Mouse (Mus musculus) midbrain, embryonic 14.5 days (tissue): Measurements from ENCODE around the gene Magi1. TPM values are rescaled to one million over a fixed set of nuclear protein-coding genes. Genes with fewer than 3 reads are reported as not detected.

ENCODE experiments used
- ATAC-seq: fragments of 200-750 bp; cut with Nextera tagmentation; 2 replicates; pipeline ENCODE4 v1.8.0; 2017; ENCODE audit warnings: moderate number of reproducible peaks, moderate library complexity; ENCODE audit not compliant: low FRiP score, low TSS enrichment
- DNase-seq: peaks from one replicate; pipeline ENCODE4 v3.0.0-alpha.2; 2015
- H3K27ac ChIP-seq: fragments of 300-500 bp; sonication (generic); replicated peaks from 2 replicates; pipeline ENCODE4 v1.5.1; 2014; ENCODE audit warnings: mild to moderate bottlenecking, low read depth, low read length, moderate library complexity
- H3K27me3 ChIP-seq: fragments of 300-500 bp; sonication (generic); 2 replicates; pipeline ENCODE4 v1.6.1; 2014; ENCODE audit warnings: low read length, control low read depth, mixed read lengths; ENCODE audit not compliant: control insufficient read depth, insufficient read depth
- H3K36me3 ChIP-seq: fragments of 300-500 bp; sonication (generic); 2 replicates; pipeline ENCODE4 v1.6.1; 2014; ENCODE audit warnings: low read length, control low read depth; ENCODE audit not compliant: control insufficient read depth, insufficient read depth
- H3K4me1 ChIP-seq: fragments of 300-500 bp; sonication (generic); 2 replicates; pipeline ENCODE4 v1.6.1; 2014; ENCODE audit warnings: mild to moderate bottlenecking, antibody characterized with exemption, low read length, control low read depth; ENCODE audit not compliant: control insufficient read depth, insufficient read depth
- H3K4me2 ChIP-seq: fragments of 300-500 bp; sonication (generic); 2 replicates; pipeline ENCODE4 v1.6.1; 2014; ENCODE audit warnings: mild to moderate bottlenecking, low read length, moderate library complexity
- H3K4me3 ChIP-seq: fragments of 300-500 bp; sonication (generic); replicated peaks from 2 replicates; pipeline ENCODE4 v1.5.1; 2014; ENCODE audit warnings: low read depth, low read length
- H3K9ac ChIP-seq: fragments of 300-500 bp; sonication (generic); replicated peaks from 2 replicates; pipeline ENCODE4 v1.6.1; 2014; ENCODE audit warnings: mild to moderate bottlenecking, low read length, moderate library complexity
- H3K9me3 ChIP-seq: fragments of 300-500 bp; sonication (generic); 2 replicates; pipeline ENCODE4 v1.6.1; 2016; ENCODE audit warnings: low read length, control low read depth, mixed read lengths; ENCODE audit not compliant: control insufficient read depth
- WGBS: fragments of 180-500 bp; shearing (Covaris S2); extraction: QIAGEN DNeasy Blood & Tissue Kit; methylation state at CpG from one replicate; pipeline ENCODE4 v1.1.7; 2014; 5-methylcytosine and 5-hydroxymethylcytosine counted together
- polyA plus RNA-seq: library from polyadenylated mRNA; unstranded; fragments of >200 nt; fragmentation: Nextera tagmentation; extraction: Ambion mirVana; gene quantifications from 2 replicates; pipeline ENCODE4 v1.2.1, GENCODE M21; 2014

Magi1 gene
- polyA plus RNA-seq, 1 experiment from 2014 or later, result 34.9 TPM

DNA sequence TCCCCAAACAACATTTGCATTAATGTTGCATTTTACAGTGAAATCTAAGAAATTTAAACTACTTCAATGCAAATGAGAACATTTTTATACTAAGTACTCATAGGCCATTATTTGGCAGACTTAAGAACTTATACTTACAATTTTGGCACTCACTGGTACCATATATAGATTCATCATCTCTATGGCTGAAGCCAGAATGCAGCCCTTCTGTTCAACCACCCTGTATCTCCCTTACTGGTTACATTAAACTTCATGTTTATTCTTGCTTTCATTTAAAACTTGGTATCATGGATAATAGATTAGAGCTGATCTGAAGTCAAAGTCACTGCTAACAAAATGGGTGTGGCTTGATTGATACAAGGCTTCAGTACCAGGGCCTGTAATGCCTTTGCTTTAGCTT is 171.9 kb downstream of the Magi1 start:
- Histone ChIP-seq H3K9me3 (no peaks in the 10 kb centered on the region), H3K4me2 (no peak overlapping the region), H3K27me3 (no peaks in the 10 kb centered on the region), H3K36me3 (no peaks in the 10 kb centered on the region), H3K9ac (no peak overlapping the region), H3K4me1 (no peaks in the 10 kb centered on the region), H3K27ac (no peak overlapping the region), H3K4me3 (no peak overlapping the region)
- no peak for ATAC-seq
- DNase-seq, result no peak

DNA sequence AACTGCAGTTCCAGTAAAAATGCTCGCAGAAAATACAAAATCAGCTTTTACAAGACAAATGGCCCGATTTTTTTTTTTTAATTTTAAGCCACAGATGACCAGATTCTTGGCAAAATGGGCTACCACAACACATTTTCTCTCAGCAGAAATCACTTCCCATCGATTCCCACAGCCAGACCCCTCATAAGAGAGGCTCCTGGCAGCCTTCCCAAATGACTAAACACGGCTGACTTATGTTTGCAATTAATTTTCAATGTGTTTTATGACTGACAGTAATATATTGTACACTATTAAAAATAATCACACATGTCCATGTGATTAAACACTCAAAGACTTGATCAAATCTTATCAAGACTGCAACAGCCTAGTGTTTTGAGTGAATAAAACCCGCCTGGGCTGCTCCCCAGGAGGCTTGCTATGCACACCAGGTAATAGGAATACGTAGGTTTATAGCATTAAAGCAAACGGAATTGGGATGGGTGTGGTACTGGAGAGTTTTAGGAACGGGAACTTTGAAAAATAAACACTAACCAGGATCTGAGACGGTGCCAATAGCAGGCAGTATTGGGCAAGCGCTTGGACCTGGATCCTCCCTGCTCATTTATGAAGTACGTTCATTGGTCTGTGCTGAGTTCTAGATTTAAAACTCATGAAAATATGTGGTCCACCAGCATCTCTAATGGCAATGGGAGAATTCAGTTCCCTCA is 176.2 kb downstream of the Magi1 start:
- no peaks in the 10 kb centered on the region for H3K4me1 ChIP-seq
- no peaks in the 10 kb centered on the region for H3K9me3 ChIP-seq
- 81% methylated on average over 11 of the region's 11 CpGs for WGBS
- ATAC-seq (no peak), DNase-seq (peak; percentile 19)
- H3K4me3 ChIP-seq, result no peak overlapping the region
- no peaks in the 10 kb centered on the region for H3K36me3 ChIP-seq
- H3K9ac ChIP-seq, result no peak overlapping the region
- no peak overlapping the region for H3K4me2 ChIP-seq
- H3K27me3 ChIP-seq, result no peaks in the 10 kb centered on the region
- H3K27ac ChIP-seq, result no peak overlapping the region

DNA sequence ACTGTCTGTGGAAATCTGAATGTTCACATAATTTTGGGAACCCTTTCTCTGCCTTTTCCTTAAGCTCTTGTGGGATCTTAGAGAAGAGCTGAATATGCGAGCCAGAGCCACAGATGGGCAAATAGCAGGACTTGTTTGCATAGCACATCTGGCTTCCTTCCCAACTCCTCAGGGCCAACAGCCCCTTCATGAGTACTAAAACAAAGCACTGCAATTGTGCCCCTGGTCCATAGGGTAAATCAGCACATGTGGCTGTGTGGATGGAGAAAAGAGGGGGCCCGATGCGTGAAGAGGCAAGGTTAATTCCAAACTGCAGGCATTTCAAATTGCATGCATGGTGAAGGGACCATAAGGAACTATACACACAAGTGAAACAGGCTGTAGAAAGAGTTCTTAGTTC is 180.1 kb downstream of the Magi1 start:
- H3K9ac ChIP-seq, result no peak overlapping the region
- H3K27me3 ChIP-seq, result no peaks in the 10 kb centered on the region
- ATAC-seq (no peak), DNase-seq (no peak)
- H3K4me2 ChIP-seq, result no peak overlapping the region
- H3K4me3 ChIP-seq, result no peak overlapping the region
- H3K27ac ChIP-seq, result no peak overlapping the region
- H3K9me3 ChIP-seq, result no peaks in the 10 kb centered on the region
- H3K36me3 ChIP-seq, result no peaks in the 10 kb centered on the region
- WGBS, result 77% methylated on average over 3 of the region's 3 CpGs
- no peaks in the 10 kb centered on the region for H3K4me1 ChIP-seq

DNA sequence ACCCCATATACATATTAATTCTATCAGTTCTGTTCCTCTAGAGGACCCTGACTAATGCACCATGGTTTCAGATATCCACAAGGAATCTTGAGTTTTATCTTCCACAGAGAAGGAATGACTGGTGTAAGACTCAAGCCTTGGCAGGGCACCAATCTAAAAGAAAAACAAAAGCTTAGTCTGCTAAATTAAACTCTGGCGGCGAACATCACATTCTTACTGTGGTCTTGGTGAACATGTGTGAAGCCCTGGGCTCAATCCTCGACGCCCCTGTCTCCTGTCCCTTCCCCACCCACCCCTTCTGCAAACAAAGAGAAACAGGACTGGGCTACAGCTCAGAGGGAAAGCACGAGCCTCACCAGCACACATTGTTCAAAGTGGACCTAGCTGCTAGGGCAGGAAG is 182.5 kb downstream of the Magi1 start:
- no peak for ATAC-seq
- Histone ChIP-seq H3K9me3 (no peaks in the 10 kb centered on the region), H3K4me1 (no peaks in the 10 kb centered on the region), H3K27me3 (no peaks in the 10 kb centered on the region), H3K27ac (no peak overlapping the region), H3K9ac (no peak overlapping the region), H3K4me3 (no peak overlapping the region), H3K36me3 (no peaks in the 10 kb centered on the region), H3K4me2 (no peak overlapping the region)
- no peak for DNase-seq
- 71% methylated on average over 5 of the region's 5 CpGs for WGBS

DNA sequence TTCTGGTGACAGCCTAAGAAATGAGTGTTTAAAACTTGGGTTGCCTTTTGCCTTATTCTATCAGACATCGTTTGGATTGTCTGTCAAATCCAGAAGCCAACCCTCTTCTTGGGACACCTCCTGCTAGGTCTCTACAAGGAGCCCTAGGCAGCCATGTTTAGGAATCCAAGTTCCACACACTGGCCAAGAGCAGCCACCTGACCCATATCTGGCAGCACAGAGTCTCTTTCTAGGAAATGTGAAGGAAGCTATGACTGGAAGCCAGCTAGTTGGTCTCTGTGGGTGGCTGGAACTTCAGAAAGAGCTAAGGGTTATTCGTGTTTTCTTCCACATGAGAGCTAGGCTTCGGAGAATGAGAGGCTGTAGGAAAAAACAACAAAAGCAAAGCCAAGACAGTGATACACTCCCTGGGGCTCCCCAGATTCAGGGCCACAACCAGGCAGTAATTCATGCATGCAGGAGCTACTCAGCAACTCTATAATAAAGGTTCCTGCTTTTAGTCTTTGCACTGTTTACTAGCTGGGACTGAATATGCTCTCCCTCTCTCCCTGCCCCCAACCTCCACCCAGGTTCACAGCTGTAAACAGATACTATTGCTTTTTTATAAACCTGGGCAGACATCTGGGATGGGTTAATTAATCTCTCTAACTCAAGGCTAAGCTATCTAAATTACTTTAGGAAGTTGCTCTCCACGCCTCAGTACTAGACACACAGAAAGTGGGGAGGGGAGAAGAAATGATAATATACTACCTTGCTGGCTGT is 188.6 kb downstream of the Magi1 start:
- Histone ChIP-seq H3K36me3 (no peaks in the 10 kb centered on the region), H3K27me3 (no peaks in the 10 kb centered on the region), H3K27ac (no peak overlapping the region), H3K9ac (no peak overlapping the region), H3K4me2 (no peak overlapping the region), H3K4me3 (no peak overlapping the region), H3K9me3 (no peaks in the 10 kb centered on the region), H3K4me1 (0 out of 2 replicates have a peak, but pooled peaks cover 4% of the 10 kb centered on the region)
- ATAC-seq, result no peak
- 57% methylated on average over 4 of the region's 4 CpGs for WGBS
- no peak for DNase-seq

DNA sequence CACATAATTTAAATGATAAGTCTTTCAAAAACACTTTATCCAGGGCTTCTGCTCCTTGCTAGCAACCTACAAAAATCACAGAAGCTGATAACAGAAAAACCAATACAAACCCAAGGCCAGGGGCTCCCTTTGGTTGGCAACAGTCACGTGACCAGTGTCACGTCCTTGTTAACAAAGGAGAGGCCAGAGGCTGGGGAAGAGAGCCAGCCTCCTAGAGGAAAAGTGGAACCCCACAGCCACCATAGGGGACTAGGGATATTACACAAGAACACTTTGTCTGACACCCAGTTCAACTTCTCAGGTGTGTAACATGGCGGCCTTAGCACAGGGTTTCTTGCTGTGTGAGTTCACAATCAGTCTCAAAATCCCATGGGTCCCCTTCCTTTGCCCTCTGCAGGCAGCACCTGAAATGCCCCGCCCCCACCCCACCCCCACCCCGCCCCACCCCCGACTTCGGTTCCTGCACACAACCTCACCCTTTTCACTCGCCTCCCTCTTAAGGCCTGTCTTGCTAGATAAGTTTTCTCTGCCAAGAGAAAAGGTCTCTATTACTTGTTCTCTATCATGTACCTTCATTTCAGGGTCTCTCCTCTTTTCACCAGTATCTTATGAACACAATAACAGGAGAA is 190.6 kb downstream of the Magi1 start:
- no peaks in the 10 kb centered on the region for H3K9me3 ChIP-seq
- no peak overlapping the region for H3K9ac ChIP-seq
- WGBS, result 44% methylated on average over 8 of the region's 8 CpGs
- no peak overlapping the region for H3K4me3 ChIP-seq
- no peaks in the 10 kb centered on the region for H3K36me3 ChIP-seq
- no peak overlapping the region for H3K4me2 ChIP-seq
- H3K27me3 ChIP-seq, result no peaks in the 10 kb centered on the region
- DNase-seq (no peak), ATAC-seq (no peak)
- 0 out of 2 replicates have a peak, but pooled peaks cover 4% of the 10 kb centered on the region for H3K4me1 ChIP-seq
- no peak overlapping the region for H3K27ac ChIP-seq

DNA sequence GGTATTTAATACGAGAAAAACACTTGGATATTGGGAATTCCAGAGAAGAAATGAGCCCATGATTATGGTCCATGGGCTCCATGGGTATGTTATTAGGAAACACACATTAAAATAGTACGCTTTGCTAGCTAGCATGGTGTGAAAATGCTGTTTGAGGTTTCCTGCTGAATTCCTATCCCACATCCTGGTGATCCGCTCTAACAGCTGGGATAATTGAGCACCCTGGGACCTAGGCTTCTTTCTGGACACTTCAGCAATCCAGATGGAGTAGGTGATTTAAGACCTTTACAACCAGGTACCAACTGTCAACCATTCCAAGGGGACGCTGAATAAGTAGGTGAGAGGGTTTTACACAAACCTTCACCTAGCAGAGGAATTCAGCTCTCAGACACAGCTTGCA is 191.2 kb downstream of the Magi1 start:
- H3K4me2 ChIP-seq, result no peak overlapping the region
- no peaks in the 10 kb centered on the region for H3K36me3 ChIP-seq
- H3K27me3 ChIP-seq, result no peaks in the 10 kb centered on the region
- H3K27ac ChIP-seq, result no peak overlapping the region
- H3K4me3 ChIP-seq, result no peak overlapping the region
- no peaks in the 10 kb centered on the region for H3K9me3 ChIP-seq
- 0 out of 2 replicates have a peak, but pooled peaks cover 4% of the 10 kb centered on the region for H3K4me1 ChIP-seq
- H3K9ac ChIP-seq, result no peak overlapping the region
- ATAC-seq (no peak), DNase-seq (no peak)
- WGBS, result 88% methylated on average over 4 of the region's 4 CpGs

DNA sequence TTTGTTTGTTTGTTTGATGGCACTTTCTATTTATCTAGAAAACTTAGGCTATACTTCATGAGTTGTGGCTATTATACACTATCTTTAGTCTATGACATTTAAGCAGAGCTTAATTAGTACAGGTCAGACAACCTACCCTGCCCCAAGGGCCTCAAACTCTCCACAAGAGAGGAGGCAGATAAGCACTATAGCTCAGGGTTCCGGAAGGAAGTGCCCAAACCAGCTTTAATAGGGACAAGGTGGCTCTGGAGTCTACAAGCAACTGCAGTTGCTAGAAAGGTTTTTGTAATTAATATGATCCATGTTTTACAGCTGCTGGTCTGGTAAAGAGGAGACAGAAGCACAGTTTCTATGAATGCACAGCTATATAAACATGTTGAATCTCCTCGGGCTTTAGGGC is 196.9 kb downstream of the Magi1 start:
- Histone ChIP-seq H3K27ac (no peak overlapping the region), H3K4me3 (no peak overlapping the region), H3K27me3 (no peaks in the 10 kb centered on the region), H3K4me1 (peaks cover 7% of the 10 kb centered on the region; the same call in 1 of the 2 replicates), H3K4me2 (no peak overlapping the region), H3K9me3 (no peaks in the 10 kb centered on the region), H3K36me3 (no peaks in the 10 kb centered on the region), H3K9ac (no peak overlapping the region)
- ATAC-seq (no peak), DNase-seq (no peak)
- WGBS, result 83% methylated on average over 2 of the region's 2 CpGs
